Mouse (Mus musculus) bone marrow, adult 2 months (tissue): ENCODE measurements at regions not wholly inside any gene's neighbourhood (a gene's known extent, or its start where the extent isn't known, plus 50 kb on each side); places are given as distances from the start of the nearest gene placed in this dataset.

Source experiments
- H3K27ac ChIP-seq: fragments of 200-500 bp; 2 replicates; pipeline ENCODE4 v1.5.1; 2012; ENCODE audit warnings: low read depth, mild to moderate bottlenecking, control low read depth, inconsistent platforms, low read length; ENCODE audit not compliant: control insufficient read depth, poor library complexity, insufficient read depth
- H3K4me1 ChIP-seq: fragments of 200-500 bp; 2 replicates; pipeline ENCODE4 v1.6.1; 2011; ENCODE audit warnings: low read length; ENCODE audit not compliant: control insufficient read depth, insufficient read depth
- H3K4me3 ChIP-seq: fragments of 200-500 bp; replicated peaks from 2 replicates; pipeline ENCODE3; 2011; ENCODE audit warnings: mild to moderate bottlenecking, low read depth, low read length, control low read depth; ENCODE audit not compliant: control insufficient read depth
- CTCF ChIP-seq: fragments of 200-500 bp; IDR thresholded peaks from 2 replicates; pipeline ENCODE4 v1.5.1; 2011; ENCODE audit warnings: low read length, control low read depth; ENCODE audit not compliant: control insufficient read depth, insufficient read depth
- POLR2A ChIP-seq: fragments of 200-500 bp; IDR thresholded peaks from 2 replicates; pipeline ENCODE4 v1.6.1; 2011; ENCODE audit warnings: low read depth, mild to moderate bottlenecking, control low read depth, low read length, borderline replicate concordance; ENCODE audit not compliant: control insufficient read depth
- WGBS: fragments of 180-500 bp; shearing (Covaris S2); methylation state at CpG from one replicate; pipeline ENCODE4 v1.1.7; 2018; 5-methylcytosine and 5-hydroxymethylcytosine counted together

GRCm38 (mm10) chr19:15357181-15357580 is 590.0 kb downstream of the Psat1 start:
- Histone ChIP-seq H3K4me3 (no peak overlapping the region), H3K4me1 (no peaks in the 10 kb centered on the region), H3K27ac (no peak overlapping the region)
- 63% methylated on average over 3 of the region's 3 CpGs for WGBS
- TF ChIP-seq POLR2A: no peak
- no peak for TF ChIP-seq CTCF

DNA sequence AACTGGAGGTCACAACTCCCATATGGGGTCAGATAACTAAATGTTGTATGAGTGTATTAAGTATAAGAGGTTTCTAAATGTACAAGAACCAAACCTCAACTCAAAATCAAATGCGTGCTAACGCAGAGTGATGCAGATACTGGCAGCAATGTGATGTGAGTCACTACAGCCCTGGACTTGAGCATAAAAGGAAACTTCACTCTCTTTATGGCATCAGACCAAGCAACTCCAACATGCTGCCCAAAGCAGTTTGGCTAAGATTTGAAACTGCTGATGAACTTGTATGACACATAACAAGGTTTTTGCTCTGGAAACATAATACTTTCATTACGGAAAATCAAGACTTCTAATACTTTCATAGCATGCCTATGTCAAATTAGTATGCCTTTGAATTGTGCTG is 598.8 kb downstream of the Psat1 start:
- H3K4me1 ChIP-seq: no peaks in the 10 kb centered on the region
- TF ChIP-seq CTCF (no peak), POLR2A (no peak)
- no peak overlapping the region for H3K4me3 ChIP-seq
- H3K27ac ChIP-seq: no peak overlapping the region
- 85% methylated on average over 3 of the region's 3 CpGs for whole genome bisulfite sequencing

- Histone ChIP-seq H3K4me3 (no peak overlapping the region), H3K4me1 (no peaks in the 10 kb centered on the region), H3K27ac (no peak overlapping the region)
- 67% methylated on average over 1 of the region's 1 CpGs for WGBS
- TF ChIP-seq CTCF (no peak), POLR2A (no peak)
These were observed 604.9 kb downstream of the Psat1 start for GRCm38 (mm10) chr19:15342229-15342628.

- Histone ChIP-seq H3K4me1 (no peaks in the 10 kb centered on the region), H3K27ac (no peak overlapping the region), H3K4me3 (no peak overlapping the region)
- TF ChIP-seq POLR2A: no peak
- TF ChIP-seq CTCF: no peak
- 79% methylated on average over 19 of the region's 19 CpGs for WGBS
These were observed 606.7 kb downstream of the Psat1 start for GRCm38 (mm10) chr19:15340305-15340983.

- TF ChIP-seq CTCF (no peak), POLR2A (no peak)
- WGBS: 73% methylated on average over 11 of the region's 11 CpGs
- H3K27ac ChIP-seq: no peak overlapping the region
- H3K4me1 ChIP-seq: no peaks in the 10 kb centered on the region
- no peak overlapping the region for H3K4me3 ChIP-seq
These were observed 607.2 kb downstream of the Psat1 start for GRCm38 (mm10) chr19:15339979-15340304.

DNA sequence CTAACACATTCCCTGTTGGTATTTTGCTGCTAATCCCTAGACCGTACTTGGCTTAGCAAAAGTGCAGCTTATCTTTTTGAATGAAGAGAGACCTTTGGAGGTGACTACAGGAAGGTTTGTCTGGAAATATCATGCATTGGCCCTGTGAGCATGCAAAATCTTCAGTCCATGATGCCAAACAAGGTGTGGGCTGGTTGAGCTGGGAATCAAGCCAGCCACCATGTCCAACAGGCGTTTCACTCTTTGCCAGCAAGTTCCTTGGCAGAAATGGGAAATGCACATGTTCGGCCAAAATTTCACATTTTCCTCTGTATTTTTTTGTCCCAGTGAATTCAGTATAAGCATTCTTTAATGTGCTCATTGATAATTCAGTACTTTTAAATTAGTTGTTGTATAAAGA is 617.0 kb downstream of the Psat1 start:
- no peak overlapping the region for H3K27ac ChIP-seq
- no peak for TF ChIP-seq POLR2A
- no peak for TF ChIP-seq CTCF
- H3K4me3 ChIP-seq: no peak overlapping the region
- WGBS: 73% methylated on average over 3 of the region's 3 CpGs
- no peaks in the 10 kb centered on the region for H3K4me1 ChIP-seq

DNA sequence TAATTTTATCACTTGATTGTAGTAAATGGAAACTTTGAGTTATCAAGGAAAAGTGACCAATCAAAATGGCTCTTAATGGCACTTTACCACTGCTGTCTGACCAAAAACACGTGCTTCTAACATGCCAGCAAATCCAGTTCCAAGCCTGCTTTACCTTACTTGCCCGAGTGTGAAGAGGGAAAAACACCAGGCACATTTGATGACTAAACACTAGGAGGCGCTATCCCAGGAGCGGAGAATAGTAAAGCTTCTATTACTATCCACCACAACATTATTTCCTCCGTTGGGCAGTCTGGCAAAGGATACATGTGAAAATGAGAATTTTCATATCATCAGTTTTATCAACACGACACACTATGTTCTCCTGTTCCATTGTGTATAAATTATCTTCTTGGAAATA is 647.7 kb downstream of the Psat1 start:
- Histone ChIP-seq H3K4me1 (no peaks in the 10 kb centered on the region), H3K4me3 (no peak overlapping the region), H3K27ac (no peak overlapping the region)
- 25% methylated on average over 6 of the region's 6 CpGs for WGBS
- TF ChIP-seq CTCF (no peak), POLR2A (no peak)

DNA sequence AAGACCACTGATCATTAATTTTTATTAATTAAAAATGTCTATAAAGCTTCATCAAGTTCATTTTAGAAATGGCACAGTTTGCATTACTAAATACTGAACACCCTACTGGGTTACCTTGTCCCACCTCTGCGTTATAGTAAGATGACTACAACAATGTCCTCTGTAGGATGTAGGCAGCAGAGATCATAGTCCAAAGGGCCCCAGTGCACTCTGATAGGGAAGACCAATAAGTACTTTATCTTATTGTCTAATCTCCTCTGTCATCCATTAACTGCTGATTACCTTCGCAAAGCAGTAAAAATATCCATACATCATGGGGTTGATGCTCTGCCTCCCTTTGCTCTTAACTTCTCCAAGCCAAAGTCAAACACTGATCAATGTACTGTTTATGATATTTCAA is 662.1 kb downstream of the Psat1 start:
- no peak overlapping the region for H3K4me3 ChIP-seq
- no peak overlapping the region for H3K27ac ChIP-seq
- TF ChIP-seq CTCF (no peak), POLR2A (no peak)
- H3K4me1 ChIP-seq: no peaks in the 10 kb centered on the region
- WGBS: 85% methylated on average over 2 of the region's 2 CpGs

- no peaks in the 10 kb centered on the region for H3K4me1 ChIP-seq
- H3K4me3 ChIP-seq: no peak overlapping the region
- H3K27ac ChIP-seq: no peak overlapping the region
- TF ChIP-seq POLR2A (no peak), CTCF (no peak)
- WGBS: 74% methylated on average over 3 of the region's 3 CpGs
These were observed 644.9 kb upstream of the Tle4 start for GRCm38 (mm10) chr19:15242781-15243180.
